Mouse (Mus musculus) layer of hippocampus, postnatal 36 days (tissue): ENCODE measurements around the gene Olfr810. TPM values are rescaled to one million over a fixed set of nuclear protein-coding genes. Genes with fewer than 3 reads are reported as not detected.

Experiments used
- DNase-seq, 2 experiments: peaks; one replicate each; pipeline ENCODE4 v3.0.0; 2022
- total RNA-seq, 2 experiments: library from RNA; stranded (reverse); gene quantifications; 2 replicates each; pipeline ENCODE4 v1.2.3; 2021

Gene Olfr810
- not detected for total RNA-seq

- DNase-seq, result no peak
These were observed at the start of gene Olfr810 for GRCm38 (mm10) chr10:129794817-129795216. Olfr810 (minus strand) TSS chr10:129794917.

GRCm38 (mm10) chr10:129804296-129804695 lies 9.6 kb upstream of the Olfr810 start, which contains the start of gene Olfr811:
Olfr811 (minus strand) TSS chr10:129804396.
- no peak for DNase-seq

- DNase-seq, result no peak
These were observed 16.6 kb downstream of the Olfr810 start for GRCm38 (mm10) chr10:129778123-129778522.

- no peak for DNase-seq
These were observed 20.4 kb downstream of the Olfr810 start, which contains the start of gene Olfr809 for GRCm38 (mm10) chr10:129774338-129774737. Olfr809 (plus strand) TSS chr10:129774638.

- DNase-seq, result no peak
These were observed 29.5 kb downstream of the Olfr810 start, which contains the start of gene Olfr808 for GRCm38 (mm10) chr10:129765182-129765581. Olfr808 (plus strand) TSS chr10:129765482.

- no peak for DNase-seq
These were observed 37.0 kb downstream of the Olfr810 start, which contains the start of gene Olfr807 for GRCm38 (mm10) chr10:129757693-129758092. Olfr807 (minus strand) TSS chr10:129757793.

GRCm38 (mm10) chr10:129741821-129742220 lies 52.9 kb downstream of the Olfr810 start, which contains the start of gene Olfr806:
Olfr806 (minus strand) TSS chr10:129741921.
- DNase-seq, result no peak

Other genes starting within 250 kb of the Olfr810 start
- gene Olfr794, start 227.3 kb downstream of the Olfr810 start, total RNA-seq, result not detected
- gene Olfr796, start 182.3 kb downstream of the Olfr810 start, total RNA-seq, result not detected
- not detected for gene Olfr798, start 167.0 kb downstream of the Olfr810 start, total RNA-seq
- not detected for gene Olfr799, start 157.4 kb downstream of the Olfr810 start, total RNA-seq
- not detected for gene Olfr800, start 137.2 kb downstream of the Olfr810 start, total RNA-seq
- not detected for gene Olfr801, start 121.1 kb downstream of the Olfr810 start, total RNA-seq
- under 1 TPM in 1 of 2 experiments, not detected in 1; 0.05 TPM for gene Olfr802, start 106.7 kb downstream of the Olfr810 start, total RNA-seq
- gene Olfr803, start 100.6 kb downstream of the Olfr810 start, total RNA-seq, result not detected
- gene Olfr804, start 91.7 kb downstream of the Olfr810 start, total RNA-seq, result not detected
- gene Olfr805, start 65.5 kb downstream of the Olfr810 start, total RNA-seq, result not detected
- not detected for gene Olfr806, start 53.0 kb downstream of the Olfr810 start, total RNA-seq
- gene Olfr807, start 37.1 kb downstream of the Olfr810 start, total RNA-seq, result not detected
- gene Olfr808, start 29.4 kb downstream of the Olfr810 start, total RNA-seq, result not detected
- not detected for gene Olfr809, start 20.3 kb downstream of the Olfr810 start, total RNA-seq
- not detected for gene Olfr811, start 9.5 kb upstream of the Olfr810 start, total RNA-seq
- gene Olfr812, start 51.2 kb upstream of the Olfr810 start, total RNA-seq, result not detected
- not detected for gene Olfr813, start 60.5 kb upstream of the Olfr810 start, total RNA-seq
- not detected for gene Olfr814, start 84.9 kb upstream of the Olfr810 start, total RNA-seq
- gene Olfr815, start 111.0 kb upstream of the Olfr810 start, total RNA-seq, result not detected
- gene Olfr816, start 120.7 kb upstream of the Olfr810 start, total RNA-seq, result not detected
- gene Olfr818, start 154.2 kb upstream of the Olfr810 start, total RNA-seq, result not detected
- not detected for gene Olfr819, start 172.3 kb upstream of the Olfr810 start, total RNA-seq
- gene Olfr247, start 181.2 kb upstream of the Olfr810 start, total RNA-seq, result not detected
- not detected for gene Gm10310, start 190.1 kb upstream of the Olfr810 start, total RNA-seq
- not detected for gene Olfr820, start 217.7 kb upstream of the Olfr810 start, total RNA-seq
- gene Olfr821, start 235.4 kb upstream of the Olfr810 start, total RNA-seq, result not detected